Mouse (Mus musculus) forebrain, postnatal 0 days (tissue): Measurements from ENCODE around the gene Trim45. TPM values are rescaled to one million over a fixed set of nuclear protein-coding genes. Genes with fewer than 3 reads are reported as not detected.

ENCODE experiments used
- ATAC-seq: fragments of 200-750 bp; cut with Nextera tagmentation; 2 replicates; pipeline ENCODE4 v1.8.0; 2017; ENCODE audit warnings: mild to moderate bottlenecking, moderate library complexity
- DNase-seq: peaks from one replicate; pipeline ENCODE4 v3.0.0-alpha.2; 2015
- H3K27ac ChIP-seq: fragments of 300-500 bp; sonication (generic); 2 replicates; pipeline ENCODE4 v1.5.1; 2014; ENCODE audit warnings: low read depth, mild to moderate bottlenecking, antibody characterized with exemption, low read length, moderate library complexity, mixed read lengths
- H3K27me3 ChIP-seq: fragments of 300-500 bp; sonication (generic); 2 replicates; pipeline ENCODE4 v1.6.1; 2014; ENCODE audit warnings: mild to moderate bottlenecking, low read length, mixed read lengths; ENCODE audit not compliant: insufficient read depth
- H3K36me3 ChIP-seq: fragments of 300-500 bp; sonication (generic); 2 replicates; pipeline ENCODE4 v1.6.1; 2014; ENCODE audit warnings: mild to moderate bottlenecking, moderate library complexity; ENCODE audit not compliant: insufficient read depth
- H3K4me1 ChIP-seq: fragments of 300-500 bp; sonication (generic); 2 replicates; pipeline ENCODE4 v1.6.1; 2014; ENCODE audit warnings: antibody characterized with exemption; ENCODE audit not compliant: insufficient read depth
- H3K4me2 ChIP-seq: fragments of 300-500 bp; sonication (generic); 2 replicates; pipeline ENCODE4 v1.6.1; 2014; ENCODE audit warnings: low read depth, mild to moderate bottlenecking, moderate library complexity
- H3K4me3 ChIP-seq: fragments of 300-500 bp; sonication (generic); 2 replicates; pipeline ENCODE4 v1.5.1; 2014; ENCODE audit warnings: low read depth, low read length, mixed read lengths
- H3K9ac ChIP-seq: fragments of 300-500 bp; sonication (generic); 2 replicates; pipeline ENCODE4 v1.6.1; 2014; ENCODE audit warnings: mild to moderate bottlenecking
- H3K9me3 ChIP-seq: fragments of 300-500 bp; sonication (generic); 2 replicates; pipeline ENCODE4 v1.6.1; 2016; ENCODE audit warnings: low read length
- CTCF ChIP-seq: sonication (generic); IDR thresholded peaks from 2 replicates; pipeline ENCODE4 v1.5.1; 2016; ENCODE audit warnings: antibody characterized with exemption, control low read depth, low read depth
- WGBS: fragments of 180-500 bp; shearing (Covaris S2); extraction: QIAGEN DNeasy Blood & Tissue Kit; methylation state at CpG from one replicate; pipeline ENCODE4 v1.1.7; 2014; 5-methylcytosine and 5-hydroxymethylcytosine counted together
- polyA plus RNA-seq: library from polyadenylated mRNA; unstranded; fragments of >200 nt; fragmentation: Nextera tagmentation; extraction: Ambion mirVana; gene quantifications from 2 replicates; pipeline ENCODE4 v1.2.1, GENCODE M21; 2015
- total RNA-seq: library from RNA; depleted of rRNA; stranded (reverse); fragments of >200 nt; gene quantifications from 2 replicates; pipeline ENCODE4 v1.2.3, GENCODE M21; 2014

The Trim45 gene
- total and polyA plus RNA-seq, 2 experiments from 2014 or later = 5.3 to 9.6 TPM

DNA sequence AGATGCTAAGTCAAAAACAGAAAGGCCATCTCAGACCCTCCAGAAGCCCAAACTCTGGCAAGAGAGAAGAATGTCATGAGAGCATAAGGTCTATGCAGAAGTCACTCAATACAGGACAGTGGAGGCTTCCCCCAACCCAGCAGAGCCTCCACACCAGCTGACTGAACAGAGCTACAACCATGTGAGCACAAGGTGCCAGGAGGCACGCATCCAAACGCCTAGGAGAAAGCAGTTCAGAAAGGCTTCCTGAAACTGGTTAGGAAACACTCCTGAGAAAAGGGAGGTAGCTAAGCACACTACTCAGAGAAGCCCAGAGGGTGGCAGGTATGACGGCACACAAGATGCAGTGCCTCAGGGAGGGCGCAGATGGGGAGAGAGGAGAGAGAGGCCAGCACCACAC, 29.5 kb downstream of the Trim45 start:
- 93% methylated on average over 4 of the region's 4 CpGs for WGBS
- Histone ChIP-seq H3K36me3 (no peaks in the 10 kb centered on the region), H3K9me3 (no peaks in the 10 kb centered on the region), H3K4me3 (no peak overlapping the region), H3K4me2 (no peak overlapping the region), H3K27me3 (no peaks in the 10 kb centered on the region), H3K9ac (no peak overlapping the region), H3K4me1 (no peaks in the 10 kb centered on the region), H3K27ac (no peak overlapping the region)
- DNase-seq (no peak), ATAC-seq (no peak)
- no peak for TF ChIP-seq CTCF

DNA sequence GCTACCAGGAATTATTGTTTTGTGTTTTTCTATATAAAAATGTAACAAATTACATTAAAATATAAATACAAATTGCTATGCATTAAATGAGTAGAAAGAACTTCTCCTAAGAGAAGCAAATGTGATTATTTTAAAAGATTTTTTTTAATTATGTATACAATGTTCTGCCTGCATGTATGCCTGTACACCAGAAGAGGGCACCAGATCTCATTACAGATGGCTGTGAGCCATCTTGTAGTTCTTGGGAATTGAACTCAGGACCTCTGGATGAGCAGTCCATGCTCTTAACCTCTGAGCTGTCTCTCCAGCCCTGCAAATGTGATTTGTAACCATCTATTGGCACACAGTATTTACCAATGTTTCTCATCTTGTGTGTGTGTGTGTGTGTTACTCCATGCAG, 32.6 kb downstream of the Trim45 start:
- Histone ChIP-seq H3K9me3 (no peaks in the 10 kb centered on the region), H3K4me3 (no peak overlapping the region), H3K9ac (no peak overlapping the region), H3K4me2 (no peak overlapping the region), H3K27ac (no peak overlapping the region), H3K36me3 (no peaks in the 10 kb centered on the region; the same call in 1 of the 2 replicates), H3K4me1 (no peaks in the 10 kb centered on the region), H3K27me3 (no peaks in the 10 kb centered on the region)
- DNase-seq (no peak), ATAC-seq (no peak)
- TF ChIP-seq CTCF = peak; percentile 40

DNA sequence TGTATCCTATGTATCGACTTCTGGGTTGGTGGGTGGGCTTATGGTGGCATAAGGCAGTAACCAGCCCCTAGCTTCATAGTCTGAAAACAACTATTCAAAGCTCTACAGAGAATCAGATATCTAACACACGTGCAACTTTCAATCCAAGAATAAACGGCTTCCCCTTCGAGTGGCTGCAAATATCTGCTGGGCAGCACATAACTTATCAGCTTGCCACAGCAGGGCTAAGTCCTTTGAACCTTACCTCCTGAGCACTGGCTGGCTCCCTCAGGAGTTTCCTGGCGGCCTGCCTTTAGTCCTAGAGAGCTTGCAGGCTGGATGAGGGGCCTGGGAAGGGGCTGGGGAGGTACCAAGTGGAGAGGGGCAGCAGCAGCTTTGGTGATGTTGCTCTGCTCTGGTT, 39.0 kb downstream of the Trim45 start:
- no peak overlapping the region for H3K27ac ChIP-seq
- H3K27me3 ChIP-seq = no peaks in the 10 kb centered on the region

DNA sequence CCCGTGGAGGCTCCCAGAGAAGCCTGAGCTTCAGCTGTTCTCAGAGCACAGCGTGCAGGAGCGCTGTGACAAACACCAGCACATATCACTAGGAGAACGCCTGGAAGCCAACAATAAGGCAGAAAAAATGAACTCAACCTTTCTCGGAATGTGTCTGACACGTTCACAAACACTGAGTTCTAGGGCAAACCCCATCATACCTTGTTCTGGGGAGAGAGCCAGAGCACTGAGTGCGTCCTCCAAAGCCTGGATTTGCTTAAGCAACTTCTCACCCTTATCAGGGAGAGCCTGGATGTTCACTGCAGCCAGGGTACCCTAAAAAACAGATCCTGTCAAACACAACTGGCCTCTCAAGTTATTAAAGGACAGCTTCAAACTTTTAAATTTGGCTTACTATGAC, 39.5 kb downstream of the Trim45 start:
- no peaks in the 10 kb centered on the region; the same call in 1 of the 2 replicates for H3K36me3 ChIP-seq
- H3K27ac ChIP-seq = no peak overlapping the region
- H3K9ac ChIP-seq = no peak overlapping the region
- no peak overlapping the region for H3K4me3 ChIP-seq
- no peak for DNase-seq
- no peak for ATAC-seq
- 94% methylated on average over 7 of the region's 7 CpGs for WGBS
- no peaks in the 10 kb centered on the region for H3K9me3 ChIP-seq
- H3K4me2 ChIP-seq = no peak overlapping the region
- H3K27me3 ChIP-seq = no peaks in the 10 kb centered on the region
- no peaks in the 10 kb centered on the region for H3K4me1 ChIP-seq
- no peak for TF ChIP-seq CTCF

More for the DNA sequence above, 39.0 kb downstream of the Trim45 start:
- ATAC-seq = no peak
- Histone ChIP-seq H3K4me1 (no peaks in the 10 kb centered on the region), H3K4me3 (no peak overlapping the region), H3K9me3 (no peaks in the 10 kb centered on the region), H3K9ac (no peak overlapping the region), H3K4me2 (no peak overlapping the region), H3K36me3 (no peaks in the 10 kb centered on the region; the same call in 1 of the 2 replicates)
- no peak for TF ChIP-seq CTCF
- DNase-seq = no peak
- WGBS = 82% methylated on average over 5 of the region's 5 CpGs

DNA sequence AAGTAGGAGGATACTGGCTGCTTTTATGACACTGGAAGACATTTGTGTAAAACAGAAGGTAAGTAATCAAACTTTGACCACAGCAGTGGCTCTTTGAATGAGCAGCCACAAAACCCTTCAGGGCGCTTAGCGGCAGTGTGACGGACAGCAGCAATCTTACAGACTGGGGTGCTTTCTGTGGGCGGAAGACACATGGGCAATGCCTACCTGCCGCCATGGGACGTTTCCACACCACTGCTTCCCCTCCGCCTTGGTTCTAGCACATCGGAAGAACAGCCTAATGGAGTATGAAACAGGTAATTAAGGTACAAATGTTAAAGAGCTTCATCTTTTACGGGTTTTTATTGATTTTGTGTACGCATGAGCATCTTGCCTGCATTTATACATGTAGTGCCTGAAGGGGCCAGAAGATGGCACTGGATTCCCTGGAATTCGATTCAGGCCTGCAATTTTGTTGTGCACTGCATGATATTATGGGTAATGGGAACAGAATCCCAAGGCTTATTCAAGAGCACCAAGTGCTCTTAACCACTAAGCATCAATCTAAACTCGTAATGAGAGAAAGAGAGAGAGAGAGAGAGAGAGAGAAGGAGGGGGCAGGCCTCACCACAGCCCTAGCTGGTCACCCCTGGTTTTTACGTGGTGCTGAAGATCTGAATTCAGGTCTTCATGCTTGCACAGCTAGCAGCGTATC, 42.0 kb downstream of the Trim45 start:
- 74% methylated on average over 14 of the region's 14 CpGs for WGBS
- Histone ChIP-seq H3K9ac (no peak overlapping the region), H3K27ac (no peak overlapping the region), H3K36me3 (no peaks in the 10 kb centered on the region), H3K4me3 (no peak overlapping the region), H3K9me3 (no peaks in the 10 kb centered on the region), H3K4me1 (0 out of 2 replicates have a peak, but pooled peaks cover 2% of the 10 kb centered on the region), H3K27me3 (no peaks in the 10 kb centered on the region), H3K4me2 (no peak overlapping the region)
- peak; percentile 71 for ATAC-seq
- TF ChIP-seq CTCF = peak; percentile 83
- peak; percentile 86 for DNase-seq

DNA sequence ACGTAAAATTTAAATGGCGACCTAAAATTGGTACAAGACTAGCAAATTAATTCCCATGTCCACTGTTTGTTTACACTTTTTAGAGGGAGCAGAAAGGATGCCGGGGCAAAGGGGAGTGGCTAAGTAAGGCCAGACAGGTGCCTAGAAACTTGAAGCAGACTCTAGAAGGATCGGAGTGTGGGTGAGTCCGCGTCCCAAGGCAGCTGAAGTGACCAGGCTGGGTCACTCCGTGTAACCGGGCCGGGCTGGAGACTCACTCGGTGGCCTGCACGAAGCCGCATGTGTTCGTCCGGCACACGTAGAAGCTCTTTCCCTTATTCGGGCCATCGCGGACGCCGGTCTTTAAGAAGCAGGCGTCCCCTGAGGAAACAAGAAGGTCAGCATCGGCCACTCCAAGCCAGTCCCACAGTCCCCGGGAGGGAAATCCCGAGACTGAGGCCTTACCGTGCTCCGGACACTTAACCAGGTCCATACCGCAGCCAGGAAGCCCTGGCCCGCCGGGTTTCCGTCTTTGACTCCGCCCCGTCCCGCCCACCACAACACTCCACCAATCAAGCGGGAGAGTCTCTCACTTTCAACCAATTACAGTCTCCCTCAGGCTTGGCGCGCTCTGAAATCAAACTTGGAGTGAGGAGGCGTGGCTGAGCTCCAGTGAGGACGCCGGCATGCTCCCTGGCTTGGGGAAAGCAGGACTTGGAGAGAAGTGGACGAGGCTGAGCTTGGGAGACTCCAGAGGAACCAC, 47.3 kb downstream of the Trim45 start, which contains the start of gene Ttf2:
Gene Ttf2 (minus strand): TSS at position 488 of the 742 bp plus-strand sequence.
- Histone ChIP-seq H3K27me3 (no peaks in the 10 kb centered on the region), H3K27ac (no peak within 1 kb of the TSS), H3K4me2 (peak within 1 kb of the TSS; percentile 85), H3K4me1 (0 out of 2 replicates have a peak, but pooled peaks cover 4% of the 10 kb centered on the region), H3K9me3 (no peaks in the 10 kb centered on the region), H3K9ac (peak within 1 kb of the TSS; percentile 31; the same call in 1 of the 2 replicates), H3K36me3 (no peaks in the 10 kb centered on the region), H3K4me3 (peak within 1 kb of the TSS; percentile 41)
- no peak for TF ChIP-seq CTCF
- ATAC-seq (peak; percentile 99), DNase-seq (peak; percentile 93)
- under 1% methylated on average over 38 of the region's 40 CpGs for WGBS

DNA sequence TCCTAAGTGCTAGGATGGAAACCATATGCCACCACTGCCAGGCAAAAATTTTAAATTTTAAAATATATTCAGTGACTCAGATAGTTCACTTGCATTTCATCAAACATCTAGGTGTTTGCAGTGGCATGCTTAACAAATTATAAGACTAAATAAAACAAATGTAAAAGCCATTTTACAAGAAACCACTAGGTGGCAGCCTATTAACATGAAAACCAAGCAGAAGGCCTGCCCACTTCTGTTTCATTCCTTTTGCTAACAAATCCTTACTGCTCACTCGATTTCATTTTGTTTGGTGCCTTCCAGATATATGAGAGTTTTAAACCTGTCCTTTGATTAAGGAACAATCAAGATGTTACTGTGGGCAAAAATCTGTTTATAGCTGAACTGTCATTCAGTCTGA, 51.9 kb downstream of the Trim45 start:
- Histone ChIP-seq H3K4me2 (no peak overlapping the region), H3K27ac (no peak overlapping the region), H3K4me1 (0 out of 2 replicates have a peak, but pooled peaks cover 2% of the 10 kb centered on the region), H3K9me3 (no peaks in the 10 kb centered on the region), H3K27me3 (no peaks in the 10 kb centered on the region), H3K4me3 (no peak overlapping the region), H3K9ac (no peak overlapping the region), H3K36me3 (no peaks in the 10 kb centered on the region)
- peak; percentile 76 for DNase-seq
- WGBS = 0% methylated on average over 1 of the region's 1 CpGs
- peak; percentile 81 for TF ChIP-seq CTCF
- peak; percentile 16; the same call in 1 of the 2 replicates for ATAC-seq
